Comparison of ENCODE assay signal across 9 mouse cellular contexts in the genomic region with DNA sequence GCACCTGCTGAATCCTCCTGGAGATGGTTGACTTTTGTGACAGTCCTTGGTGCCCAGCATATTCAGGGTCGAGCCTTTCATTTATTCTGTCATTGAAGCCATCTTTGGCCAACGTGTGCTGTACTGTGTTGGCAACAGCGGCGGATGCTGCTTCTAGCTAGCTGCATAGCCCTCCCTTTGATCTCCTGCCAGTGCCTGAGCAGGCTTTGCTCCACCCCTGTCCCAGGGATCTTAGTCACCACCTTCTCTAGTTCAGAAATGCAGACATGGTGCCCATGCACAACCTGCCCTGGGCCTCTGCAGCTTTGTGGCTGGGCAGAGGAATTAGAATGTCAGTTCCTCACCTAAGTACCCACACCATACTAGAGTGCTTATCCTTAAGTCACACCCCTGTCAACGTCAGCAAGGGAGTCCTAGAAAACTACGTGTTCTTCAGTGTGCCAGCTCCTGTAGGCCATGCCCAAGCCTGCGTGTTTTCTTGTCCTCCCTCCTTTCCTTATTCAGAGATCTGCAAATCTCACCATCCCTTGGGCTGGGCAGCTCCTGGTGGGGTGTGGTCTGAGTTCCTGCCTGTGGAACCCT.
A peak's percentile ranks its signal among the peaks of the same experiment; 100 is the strongest.
DNase-seq lines count a peak whose midpoint lies in the region; ATAC-seq lines count a peak whose summit lies in the region.
"Had no signal": no experiment of that assay in that cellular context is flagged by ENCODE, and none has a peak within 500 bp of the region (broad histone marks: within the 10 kb centered on the region; RNA-seq: fewer than 3 reads in every experiment).

No protein-coding gene starts in this region.

- no peaks in the 10 kb centered on the region for H3K27me3 ChIP-seq in midbrain, embryonic 14.5 days (ENCODE audit: control insufficient read depth, insufficient read depth, low read length)
- H3K27me3 ChIP-seq in midbrain, embryonic 11.5 days (ENCODE audit: control insufficient read depth, insufficient read depth, low read length) = no peaks in the 10 kb centered on the region
- H3K27me3 ChIP-seq in lung, embryonic 16.5 days (ENCODE audit: control insufficient read depth, insufficient read depth, low read depth, low read length) = no peaks in the 10 kb centered on the region
- H3K27me3 ChIP-seq: limb, embryonic 13.5 days had no signal

- H3K4me3 ChIP-seq in midbrain, embryonic 14.5 days (replicated peaks; ENCODE audit: low read depth, low read length) = no peak overlapping the region
- H3K4me3 ChIP-seq in midbrain, embryonic 11.5 days (ENCODE audit: low read depth, low read length) = no peak overlapping the region
- no peak overlapping the region for H3K4me3 ChIP-seq in lung, embryonic 16.5 days (ENCODE audit: low read length)
- H3K4me3 ChIP-seq: limb, embryonic 13.5 days had no signal

- WGBS in midbrain, embryonic 14.5 days = 76% methylated on average over 7 of the region's 7 CpGs
- 81% methylated on average over 7 of the region's 7 CpGs for WGBS in midbrain, embryonic 11.5 days
- WGBS in lung, embryonic 16.5 days = 34% methylated on average over 7 of the region's 7 CpGs

- no peak overlapping the region for H3K4me2 ChIP-seq in midbrain, embryonic 14.5 days (ENCODE audit: low read length)
- no peak overlapping the region for H3K4me2 ChIP-seq in midbrain, embryonic 11.5 days
- no peak overlapping the region for H3K4me2 ChIP-seq in lung, embryonic 16.5 days (ENCODE audit: low read depth, low read length)
- H3K4me2 ChIP-seq: limb, embryonic 13.5 days had no signal

- H3K4me1 ChIP-seq in midbrain, embryonic 14.5 days (ENCODE audit: control insufficient read depth, insufficient read depth, low read length) = peaks cover 3% of the 10 kb centered on the region; the same call in 1 of the 2 replicates
- H3K4me1 ChIP-seq in midbrain, embryonic 11.5 days (ENCODE audit: control insufficient read depth, insufficient read depth, low read length) = no peaks in the 10 kb centered on the region
- H3K4me1 ChIP-seq in lung, embryonic 16.5 days (replicated peaks; ENCODE audit: control insufficient read depth, insufficient read depth, low read length) = peaks cover 13% of the 10 kb centered on the region

- no peaks in the 10 kb centered on the region for H3K36me3 ChIP-seq in midbrain, embryonic 14.5 days (ENCODE audit: control insufficient read depth, insufficient read depth, low read length)
- H3K36me3 ChIP-seq in midbrain, embryonic 11.5 days (ENCODE audit: control insufficient read depth, insufficient read depth, low read length) = no peaks in the 10 kb centered on the region
- no peaks in the 10 kb centered on the region for H3K36me3 ChIP-seq in lung, embryonic 16.5 days (ENCODE audit: control insufficient read depth, insufficient read depth, low read length)
- H3K36me3 ChIP-seq: limb, embryonic 13.5 days had no signal

- H3K27ac ChIP-seq in midbrain, embryonic 14.5 days (replicated peaks; ENCODE audit: low read depth, low read length) = 0 out of 2 replicates have a peak overlapping the region, but pooled peaks have one; percentile 13
- no peak overlapping the region for H3K27ac ChIP-seq in midbrain, embryonic 11.5 days (ENCODE audit: low read depth, low read length)
- H3K27ac ChIP-seq in lung, embryonic 16.5 days (ENCODE audit: low read length) = peak overlapping the region; percentile 70
- H3K27ac ChIP-seq: limb, embryonic 13.5 days had no signal

- no peak for DNase-seq in midbrain, embryonic 14.5 days
- no peak for DNase-seq in midbrain, embryonic 11.5 days (ENCODE audit: low spot score, missing footprints)
- peak; percentile 77 for DNase-seq in adrenal gland, postnatal 25 days
- peak; percentile 96 for DNase-seq in heart, adult 11 months
- no peak for DNase-seq in B cell, adult 2 months
- DNase-seq in urinary bladder, postnatal 25 days (ENCODE audit: low spot score) = no peak
- no peak for DNase-seq in spleen, postnatal 36 days (ENCODE audit: low spot score in 2 of 2)

- no peak overlapping the region for H3K9ac ChIP-seq in midbrain, embryonic 14.5 days (replicated peaks; ENCODE audit: low read length)
- H3K9ac ChIP-seq in midbrain, embryonic 11.5 days (ENCODE audit: low read length) = no peak overlapping the region
- H3K9ac ChIP-seq in lung, embryonic 16.5 days (ENCODE audit: low read length) = no peak overlapping the region
- H3K9ac ChIP-seq: limb, embryonic 13.5 days had no signal

- no peaks in the 10 kb centered on the region for H3K9me3 ChIP-seq in midbrain, embryonic 14.5 days (ENCODE audit: control insufficient read depth, low read length)
- H3K9me3 ChIP-seq in midbrain, embryonic 11.5 days (ENCODE audit: control insufficient read depth, low read length) = no peaks in the 10 kb centered on the region
- no peaks in the 10 kb centered on the region for H3K9me3 ChIP-seq in lung, embryonic 16.5 days (ENCODE audit: control insufficient read depth, low read length)
- H3K9me3 ChIP-seq: limb, embryonic 13.5 days had no signal

- no peak for ATAC-seq in midbrain, embryonic 14.5 days (ENCODE audit: low FRiP score, low TSS enrichment)
- no peak for ATAC-seq in midbrain, embryonic 11.5 days (ENCODE audit: low FRiP score)
- ATAC-seq in lung, embryonic 16.5 days (ENCODE audit: low read depth) = peak; percentile 82

Comparison
In these comparisons a context has a peak if more than half of its experiments do, and no peak if none do; other contexts are left out.
1. DNase-seq: peak in adrenal gland, postnatal 25 days (single experiment) and heart, adult 11 months (single experiment); none in midbrain, embryonic 14.5 days (single experiment), midbrain, embryonic 11.5 days (single experiment), B cell, adult 2 months (0 of 2), urinary bladder, postnatal 25 days (single experiment) and spleen, postnatal 36 days (0 of 2).